Mouse (Mus musculus): ENCODE measurements at regions not wholly inside any gene's neighbourhood (a gene's known extent, or its start where the extent isn't known, plus 50 kb on each side); places are given as distances from the start of the nearest gene placed in this dataset.

- 65% methylated on average over 15 of the region's 15 CpGs for WGBS
- Histone ChIP-seq H3K27ac (no peak overlapping the region), H3K36me3 (no peaks in the 10 kb centered on the region), H3K4me1 (no peaks in the 10 kb centered on the region), H3K9ac (no peak overlapping the region), H3K9me3 (no peaks in the 10 kb centered on the region), H3K27me3 (no peaks in the 10 kb centered on the region), H3K4me3 (no peak overlapping the region), H3K4me2 (no peak overlapping the region)
- no peak for ATAC-seq (ENCODE audit: borderline replicate concordance, extremely low read depth, low FRiP score, low TSS enrichment)
Observed at GRCm38 (mm10) chr12:10867674-10868635, 282.9 kb downstream of the Kcns3 start.

GRCm38 (mm10) chr12:10866907-10867538 is 283.8 kb downstream of the Kcns3 start:
- Histone ChIP-seq H3K27ac (no peak overlapping the region), H3K4me2 (no peak overlapping the region), H3K4me1 (no peaks in the 10 kb centered on the region), H3K4me3 (no peak overlapping the region), H3K9me3 (no peaks in the 10 kb centered on the region), H3K27me3 (no peaks in the 10 kb centered on the region), H3K36me3 (no peaks in the 10 kb centered on the region), H3K9ac (no peak overlapping the region)
- WGBS = 50% methylated on average over 3 of the region's 3 CpGs
- ATAC-seq (ENCODE audit: borderline replicate concordance, extremely low read depth, low FRiP score, low TSS enrichment) = no peak

DNA sequence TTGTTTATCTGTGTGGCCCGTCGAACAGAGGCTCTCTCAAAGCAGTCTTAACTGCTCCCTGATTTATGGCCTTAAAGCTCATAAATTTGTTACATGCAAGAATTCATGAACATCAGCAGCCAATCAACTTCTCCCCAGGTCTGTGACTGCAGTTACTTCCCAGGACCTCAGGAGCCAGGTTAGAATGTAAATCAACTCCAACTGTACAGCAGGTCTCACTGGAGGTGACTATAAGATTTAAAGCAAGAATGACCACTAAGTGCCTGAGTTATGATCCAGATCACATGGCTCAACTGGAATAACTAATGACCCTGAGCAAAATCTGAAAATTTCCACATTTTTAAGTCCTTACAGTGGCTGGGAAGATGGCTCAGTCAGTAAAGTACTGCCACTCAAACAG is 285.6 kb downstream of the Kcns3 start:
- Histone ChIP-seq H3K9me3 (no peaks in the 10 kb centered on the region), H3K4me1 (no peaks in the 10 kb centered on the region), H3K4me2 (no peak overlapping the region), H3K36me3 (no peaks in the 10 kb centered on the region), H3K4me3 (no peak overlapping the region), H3K9ac (no peak overlapping the region), H3K27me3 (no peaks in the 10 kb centered on the region), H3K27ac (no peak overlapping the region)
- no peak for ATAC-seq (ENCODE audit: borderline replicate concordance, extremely low read depth, low FRiP score, low TSS enrichment)
- 58% methylated on average over 2 of the region's 2 CpGs for WGBS

DNA sequence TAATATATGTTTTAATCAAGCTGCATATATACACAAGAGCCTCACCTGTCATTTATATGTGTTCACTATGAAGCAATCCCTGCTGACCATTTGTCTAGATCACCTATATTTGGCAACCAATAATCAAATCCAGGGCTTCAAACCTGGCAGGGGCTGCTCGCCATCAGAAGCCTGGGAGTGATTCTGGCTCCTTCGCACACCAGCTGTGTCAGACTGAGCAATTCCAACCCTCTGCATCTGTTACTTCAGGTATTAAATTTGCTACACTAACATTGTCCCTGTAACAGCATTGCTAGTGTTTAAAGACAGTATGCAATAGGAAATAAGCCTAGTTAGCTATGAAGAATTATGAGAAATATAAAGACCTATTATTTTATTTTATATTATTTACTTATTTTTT is 330.5 kb downstream of the Kcns3 start:
- ATAC-seq (ENCODE audit: borderline replicate concordance, extremely low read depth, low FRiP score, low TSS enrichment) = no peak
- H3K4me3 ChIP-seq = no peak overlapping the region
- WGBS = 91% methylated on average over 2 of the region's 2 CpGs
- H3K27me3 ChIP-seq = no peaks in the 10 kb centered on the region
- H3K36me3 ChIP-seq = no peaks in the 10 kb centered on the region
- H3K9me3 ChIP-seq = no peaks in the 10 kb centered on the region
- H3K4me1 ChIP-seq = no peaks in the 10 kb centered on the region
- H3K27ac ChIP-seq = no peak overlapping the region
- no peak overlapping the region for H3K9ac ChIP-seq
- no peak overlapping the region for H3K4me2 ChIP-seq

DNA sequence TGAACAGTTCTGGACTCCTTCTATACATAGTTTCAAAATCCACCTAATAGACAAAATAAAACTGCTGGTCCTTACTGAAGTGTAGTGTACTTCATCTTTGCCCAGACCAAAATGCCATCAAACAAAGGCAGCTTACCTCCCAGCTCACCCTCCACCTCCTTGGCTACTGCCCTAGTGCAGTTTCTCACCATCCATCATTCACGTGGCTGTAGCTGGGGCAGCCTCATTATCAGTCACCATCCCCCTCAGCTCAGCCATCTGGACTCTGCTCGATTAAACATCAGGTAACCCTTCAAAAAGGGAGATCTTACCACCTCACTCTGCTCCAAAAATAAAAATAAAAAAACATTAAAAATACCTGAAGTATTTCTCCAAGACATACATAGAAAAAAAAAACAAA is 332.8 kb downstream of the Kcns3 start:
- WGBS = 9% methylated on average over 2 of the region's 2 CpGs
- Histone ChIP-seq H3K36me3 (no peaks in the 10 kb centered on the region), H3K9ac (no peak overlapping the region), H3K9me3 (no peaks in the 10 kb centered on the region), H3K4me1 (no peaks in the 10 kb centered on the region), H3K27ac (no peak overlapping the region), H3K4me3 (no peak overlapping the region), H3K27me3 (no peaks in the 10 kb centered on the region), H3K4me2 (no peak overlapping the region)
- ATAC-seq (ENCODE audit: borderline replicate concordance, extremely low read depth, low FRiP score, low TSS enrichment) = no peak

- no peak for ATAC-seq (ENCODE audit: borderline replicate concordance, extremely low read depth, low FRiP score, low TSS enrichment)
- H3K9me3 ChIP-seq = no peaks in the 10 kb centered on the region
- no peak overlapping the region for H3K4me3 ChIP-seq
- 75% methylated on average over 2 of the region's 2 CpGs for WGBS
- H3K27me3 ChIP-seq = no peaks in the 10 kb centered on the region
- no peaks in the 10 kb centered on the region for H3K36me3 ChIP-seq
- H3K4me2 ChIP-seq = no peak overlapping the region
- H3K9ac ChIP-seq = no peak overlapping the region
- H3K4me1 ChIP-seq = no peaks in the 10 kb centered on the region
- no peak overlapping the region for H3K27ac ChIP-seq
Observed at GRCm38 (mm10) chr12:10817516-10817915, 333.3 kb downstream of the Kcns3 start.

GRCm38 (mm10) chr12:10810597-10810996 is 340.3 kb downstream of the Kcns3 start:
- Histone ChIP-seq H3K9ac (no peak overlapping the region), H3K27me3 (no peaks in the 10 kb centered on the region), H3K4me1 (no peaks in the 10 kb centered on the region), H3K4me3 (no peak overlapping the region), H3K9me3 (no peaks in the 10 kb centered on the region), H3K27ac (no peak overlapping the region), H3K36me3 (no peaks in the 10 kb centered on the region), H3K4me2 (no peak overlapping the region)
- ATAC-seq (ENCODE audit: borderline replicate concordance, extremely low read depth, low FRiP score, low TSS enrichment) = no peak

GRCm38 (mm10) chr12:10804491-10804890 is 346.4 kb downstream of the Kcns3 start:
- no peaks in the 10 kb centered on the region for H3K27me3 ChIP-seq
- no peaks in the 10 kb centered on the region for H3K36me3 ChIP-seq
- H3K27ac ChIP-seq = no peak overlapping the region
- H3K9ac ChIP-seq = no peak overlapping the region
- H3K4me2 ChIP-seq = no peak overlapping the region
- no peak overlapping the region for H3K4me3 ChIP-seq
- no peak for ATAC-seq (ENCODE audit: borderline replicate concordance, extremely low read depth, low FRiP score, low TSS enrichment)
- no peaks in the 10 kb centered on the region for H3K4me1 ChIP-seq
- H3K9me3 ChIP-seq = no peaks in the 10 kb centered on the region
- 41% methylated on average over 2 of the region's 2 CpGs for WGBS

All from lung, embryonic 15.5 days (tissue).